Mouse (Mus musculus) megakaryocyte, embryonic 14.5 days (primary cell): Measurements from ENCODE around the gene Dpep1.

Source experiments
- FLI1 ChIP-seq: IDR thresholded peaks from 2 replicates; pipeline ENCODE4 v1.6.1; 2012; ENCODE audit warnings: low read length, inconsistent platforms, mixed read lengths
- GATA1 ChIP-seq: IDR thresholded peaks from 3 replicates; pipeline ENCODE4 v1.6.1; 2012; ENCODE audit warnings: mixed read lengths, low read length, inconsistent platforms, borderline replicate concordance

GRCm38 (mm10) chr8:123150737-123151171 lies 35.3 kb upstream of the Dpep1 start:
- TF ChIP-seq GATA1, result no peak
- TF ChIP-seq FLI1, result no peak
